Mouse (Mus musculus): ENCODE measurements at regions not wholly inside any gene's neighbourhood (a gene's known extent, or its start where the extent isn't known, plus 50 kb on each side); places are given as distances from the start of the nearest gene placed in this dataset.
A peak's percentile ranks its signal among the peaks of the same experiment; 100 is the strongest.

- no peak for ATAC-seq (replicated peaks; ENCODE audit: poor library complexity)
These were observed 57.7 kb upstream of the Ror1 start for GRCm38 (mm10) chr4:100037868-100038267.

DNA sequence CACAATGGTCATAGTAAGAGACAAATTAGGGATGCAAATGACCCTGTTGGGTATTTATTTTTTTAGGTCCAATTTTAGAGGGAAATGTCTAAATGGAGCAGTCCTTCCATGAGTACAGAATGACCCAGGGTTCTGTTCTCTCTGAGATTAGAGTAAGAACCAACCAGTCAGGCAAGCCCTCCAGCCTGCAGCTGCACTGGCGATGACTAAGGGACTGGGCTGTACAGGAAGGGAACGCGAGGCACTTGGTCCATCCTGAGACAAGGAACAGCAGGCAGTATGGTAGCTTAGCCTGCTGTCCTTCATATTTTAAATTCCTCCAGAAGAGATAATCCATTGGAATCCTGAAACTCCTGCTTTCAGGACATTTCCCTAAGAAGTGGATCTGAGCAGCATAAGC, 55.9 kb upstream of the Ror1 start:
- no peak for ATAC-seq (replicated peaks; ENCODE audit: poor library complexity)

DNA sequence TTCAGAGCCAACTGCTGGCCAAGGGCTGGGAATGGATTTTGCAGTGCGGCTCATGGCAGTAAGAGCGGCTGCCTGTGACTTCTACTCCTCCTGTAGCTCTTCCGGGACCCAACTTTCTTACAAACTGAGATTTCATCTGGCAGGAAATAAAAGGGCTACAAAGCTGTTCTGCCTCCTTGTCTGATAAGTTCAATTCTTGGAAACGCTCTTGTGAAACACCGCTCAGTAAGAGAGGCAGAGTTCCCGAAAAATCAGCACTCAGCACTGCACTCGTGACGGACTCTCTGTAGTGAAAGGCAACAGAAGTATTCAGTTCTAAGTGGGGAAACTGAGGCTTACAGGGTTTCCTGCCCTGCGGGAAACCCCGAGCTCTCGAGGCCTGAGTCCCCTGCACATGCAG, 53.6 kb upstream of the Ror1 start:
- ATAC-seq (replicated peaks; ENCODE audit: poor library complexity) = no peak

GRCm38 (mm10) chr4:100045164-100045906, 50.3 kb upstream of the Ror1 start:
- peak; percentile 73 for ATAC-seq (replicated peaks; ENCODE audit: poor library complexity)

All from megakaryocyte progenitor cell, adult 5-6 weeks (primary cell).